Mouse (Mus musculus) forebrain, embryonic 15.5 days (tissue): ENCODE data around the gene Krt23. TPM values are rescaled to one million over a fixed set of nuclear protein-coding genes. Genes with fewer than 3 reads are reported as not detected.

Experiments used
- ATAC-seq: fragments of 200-750 bp; cut with Nextera tagmentation; replicated peaks from 2 replicates; pipeline ENCODE4 v1.8.0; 2017; ENCODE audit warnings: mild to moderate bottlenecking, moderate TSS enrichment, moderate library complexity
- H3K27ac ChIP-seq: fragments of 300-500 bp; sonication (generic); replicated peaks from 2 replicates; pipeline ENCODE4 v1.5.1; 2015; ENCODE audit warnings: mild to moderate bottlenecking, inconsistent platforms
- H3K27me3 ChIP-seq: fragments of 300-500 bp; sonication (generic); 2 replicates; pipeline ENCODE4 v1.6.1; 2015; ENCODE audit warnings: inconsistent platforms
- H3K36me3 ChIP-seq: fragments of 300-500 bp; sonication (generic); 2 replicates; pipeline ENCODE4 v1.6.1; 2015; ENCODE audit warnings: mild to moderate bottlenecking, inconsistent platforms
- H3K4me1 ChIP-seq: fragments of 300-500 bp; sonication (generic); 2 replicates; pipeline ENCODE4 v1.6.1; 2015; ENCODE audit warnings: inconsistent platforms
- H3K4me2 ChIP-seq: fragments of 300-500 bp; sonication (generic); replicated peaks from 2 replicates; pipeline ENCODE4 v1.6.1; 2015; ENCODE audit warnings: mild to moderate bottlenecking, inconsistent platforms
- H3K4me3 ChIP-seq: fragments of 300-500 bp; sonication (generic); 2 replicates; pipeline ENCODE4 v1.5.1; 2015; ENCODE audit warnings: mild to moderate bottlenecking, inconsistent platforms
- H3K9ac ChIP-seq: fragments of 300-500 bp; sonication (generic); replicated peaks from 2 replicates; pipeline ENCODE4 v1.6.1; 2015; ENCODE audit warnings: mild to moderate bottlenecking, inconsistent platforms
- H3K9me3 ChIP-seq: fragments of 300-500 bp; sonication (generic); 2 replicates; pipeline ENCODE4 v1.6.1; 2016; ENCODE audit warnings: inconsistent platforms
- WGBS: fragments of 180-500 bp; shearing (Covaris S2); methylation state at CpG from one replicate; pipeline ENCODE4 v1.1.7; 2015; ENCODE audit warnings: mixed read lengths; 5-methylcytosine and 5-hydroxymethylcytosine counted together
- polyA plus RNA-seq: library from polyadenylated mRNA; unstranded; fragments of >200 nt; fragmentation: Nextera tagmentation; extraction: Ambion mirVana; gene quantifications from 2 replicates; pipeline ENCODE4 v1.2.1, GENCODE M21; 2015

Gene Krt23
- polyA plus RNA-seq, 1 experiment from 2014 or later, result 0.10 TPM

DNA sequence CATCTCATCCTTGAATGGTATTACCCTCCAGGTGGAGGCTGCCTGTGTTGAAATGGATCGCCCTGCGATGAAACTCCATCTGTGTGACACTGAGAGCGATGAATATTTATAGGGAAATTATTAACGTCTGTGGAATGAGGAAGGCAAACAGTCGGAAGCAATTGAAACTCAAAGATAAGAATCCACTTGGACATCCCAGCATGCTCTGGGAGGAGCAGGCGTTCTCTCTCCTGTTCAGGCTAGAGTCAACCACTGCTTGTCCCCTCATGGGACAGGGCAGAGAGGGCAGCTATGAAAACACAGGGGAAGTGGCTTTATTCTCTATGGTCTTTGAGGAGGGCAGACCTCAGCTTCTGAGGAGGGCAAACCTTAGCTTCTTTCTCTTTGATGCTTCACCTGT is 19.5 kb downstream of the Krt23 start:
- no peak for ATAC-seq
- no peaks in the 10 kb centered on the region for H3K27me3 ChIP-seq
- no peak overlapping the region for H3K4me2 ChIP-seq
- no peak overlapping the region for H3K9ac ChIP-seq
- no peaks in the 10 kb centered on the region for H3K9me3 ChIP-seq
- H3K27ac ChIP-seq, result no peak overlapping the region
- 79% methylated on average over 6 of the region's 6 CpGs for WGBS
- no peaks in the 10 kb centered on the region for H3K36me3 ChIP-seq
- no peak overlapping the region for H3K4me3 ChIP-seq
- no peaks in the 10 kb centered on the region for H3K4me1 ChIP-seq

GRCm38 (mm10) chr11:99472405-99472804 is 20.5 kb downstream of the Krt23 start:
- Histone ChIP-seq H3K9me3 (no peaks in the 10 kb centered on the region), H3K27me3 (no peaks in the 10 kb centered on the region), H3K4me1 (no peaks in the 10 kb centered on the region), H3K36me3 (no peaks in the 10 kb centered on the region), H3K27ac (no peak overlapping the region), H3K4me3 (no peak overlapping the region), H3K4me2 (no peak overlapping the region), H3K9ac (no peak overlapping the region)
- no peak for ATAC-seq
- WGBS, result 89% methylated on average over 4 of the region's 4 CpGs

GRCm38 (mm10) chr11:99471946-99472345 is 21.0 kb downstream of the Krt23 start:
- Histone ChIP-seq H3K4me3 (no peak overlapping the region), H3K36me3 (no peaks in the 10 kb centered on the region), H3K4me2 (no peak overlapping the region), H3K9me3 (no peaks in the 10 kb centered on the region), H3K27ac (no peak overlapping the region), H3K4me1 (no peaks in the 10 kb centered on the region), H3K9ac (no peak overlapping the region), H3K27me3 (no peaks in the 10 kb centered on the region)
- no peak for ATAC-seq
- WGBS, result 95% methylated on average over 6 of the region's 6 CpGs

DNA sequence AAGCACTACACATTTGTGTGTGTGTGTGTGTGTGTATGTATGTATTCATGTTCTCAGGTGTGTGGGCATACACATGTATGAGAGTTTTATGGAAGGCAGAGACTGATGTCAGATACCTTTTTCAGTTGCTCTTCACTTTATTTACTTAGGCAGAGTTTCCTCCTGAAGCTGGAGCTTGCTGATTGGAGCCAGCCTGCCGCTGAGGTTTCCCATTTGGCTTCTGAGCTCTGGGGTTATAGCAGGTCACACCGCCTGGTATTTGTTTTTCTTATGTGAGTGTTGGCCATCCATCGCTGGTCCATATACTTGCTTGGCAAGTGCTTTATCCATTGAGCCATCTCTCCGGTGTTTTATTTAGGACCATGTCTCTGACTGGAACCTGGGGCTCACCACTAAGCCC is 23.7 kb downstream of the Krt23 start:
- Histone ChIP-seq H3K27me3 (no peaks in the 10 kb centered on the region), H3K9me3 (no peaks in the 10 kb centered on the region), H3K4me2 (no peak overlapping the region), H3K4me1 (no peaks in the 10 kb centered on the region), H3K4me3 (no peak overlapping the region), H3K27ac (no peak overlapping the region), H3K36me3 (no peaks in the 10 kb centered on the region), H3K9ac (no peak overlapping the region)
- ATAC-seq, result no peak
- WGBS, result 93% methylated on average over 4 of the region's 4 CpGs

DNA sequence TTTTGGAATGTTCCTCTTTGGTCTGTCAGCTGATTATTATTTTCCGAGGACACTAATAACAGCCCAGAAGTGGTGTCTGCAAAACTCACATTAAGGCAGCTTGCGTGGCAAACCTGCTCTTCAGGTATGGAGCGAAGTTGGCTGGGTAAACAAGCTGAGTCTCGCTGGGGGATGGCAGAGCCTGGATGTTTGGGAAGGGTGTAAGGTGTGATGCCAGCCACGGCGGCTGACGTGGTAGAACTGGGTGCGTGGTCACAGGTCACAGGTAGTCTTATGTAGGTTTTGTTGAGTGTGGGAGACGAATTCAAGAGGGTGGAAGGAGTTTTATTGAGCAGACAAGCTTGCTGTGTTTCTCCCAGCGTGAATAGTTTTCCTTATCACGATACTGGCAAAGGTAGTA is 24.4 kb downstream of the Krt23 start:
- H3K4me2 ChIP-seq, result no peak overlapping the region
- no peak overlapping the region for H3K9ac ChIP-seq
- H3K36me3 ChIP-seq, result no peaks in the 10 kb centered on the region
- 0 out of 2 replicates have a peak, but pooled peaks cover 1% of the 10 kb centered on the region for H3K27me3 ChIP-seq
- no peak for ATAC-seq
- H3K4me1 ChIP-seq, result no peaks in the 10 kb centered on the region
- no peaks in the 10 kb centered on the region for H3K9me3 ChIP-seq
- H3K4me3 ChIP-seq, result no peak overlapping the region
- H3K27ac ChIP-seq, result no peak overlapping the region
- WGBS, result 86% methylated on average over 11 of the region's 11 CpGs

- Histone ChIP-seq H3K9ac (no peak overlapping the region), H3K27me3 (0 out of 2 replicates have a peak, but pooled peaks cover 4% of the 10 kb centered on the region), H3K9me3 (no peaks in the 10 kb centered on the region), H3K4me1 (no peaks in the 10 kb centered on the region), H3K4me3 (no peak overlapping the region), H3K27ac (no peak overlapping the region), H3K36me3 (no peaks in the 10 kb centered on the region), H3K4me2 (no peak overlapping the region)
- ATAC-seq, result no peak
- WGBS, result 57% methylated on average over 7 of the region's 7 CpGs
Observed at GRCm38 (mm10) chr11:99466316-99466715, 26.6 kb downstream of the Krt23 start.

DNA sequence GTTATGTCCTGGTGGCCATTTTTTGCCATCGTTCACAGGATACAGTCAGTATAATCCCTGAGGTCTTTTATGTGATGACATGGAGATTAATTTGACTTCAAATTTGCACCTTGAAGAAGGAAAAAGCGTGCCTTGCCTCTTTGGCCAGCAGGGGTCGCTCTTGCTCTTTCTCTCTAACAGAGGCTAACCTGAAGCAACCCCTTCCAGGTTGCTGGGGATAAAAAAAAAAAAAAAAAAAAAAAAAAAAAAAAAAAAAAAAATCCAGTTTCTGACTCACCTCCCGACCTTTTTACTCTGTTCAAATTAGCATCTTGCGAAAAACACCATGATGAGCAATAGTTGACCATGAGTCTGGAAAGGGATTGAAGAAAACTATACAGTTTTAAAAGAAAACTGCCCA is 28.1 kb downstream of the Krt23 start:
- Histone ChIP-seq H3K4me2 (no peak overlapping the region), H3K9me3 (no peaks in the 10 kb centered on the region)

GRCm38 (mm10) chr11:99463155-99463554 is 29.8 kb downstream of the Krt23 start:
- Histone ChIP-seq H3K9ac (no peak overlapping the region), H3K9me3 (no peaks in the 10 kb centered on the region), H3K4me3 (no peak overlapping the region), H3K4me1 (no peaks in the 10 kb centered on the region), H3K27ac (no peak overlapping the region), H3K4me2 (no peak overlapping the region), H3K36me3 (no peaks in the 10 kb centered on the region), H3K27me3 (0 out of 2 replicates have a peak, but pooled peaks cover 4% of the 10 kb centered on the region)
- 9% methylated on average over 8 of the region's 8 CpGs for WGBS
- ATAC-seq, result no peak

More for the DNA sequence above, 28.1 kb downstream of the Krt23 start:
- Histone ChIP-seq H3K4me1 (no peaks in the 10 kb centered on the region), H3K4me3 (no peak overlapping the region), H3K36me3 (no peaks in the 10 kb centered on the region), H3K27ac (no peak overlapping the region), H3K9ac (no peak overlapping the region), H3K27me3 (0 out of 2 replicates have a peak, but pooled peaks cover 4% of the 10 kb centered on the region)
- 4% methylated on average over 5 of the region's 5 CpGs for WGBS
- no peak for ATAC-seq

DNA sequence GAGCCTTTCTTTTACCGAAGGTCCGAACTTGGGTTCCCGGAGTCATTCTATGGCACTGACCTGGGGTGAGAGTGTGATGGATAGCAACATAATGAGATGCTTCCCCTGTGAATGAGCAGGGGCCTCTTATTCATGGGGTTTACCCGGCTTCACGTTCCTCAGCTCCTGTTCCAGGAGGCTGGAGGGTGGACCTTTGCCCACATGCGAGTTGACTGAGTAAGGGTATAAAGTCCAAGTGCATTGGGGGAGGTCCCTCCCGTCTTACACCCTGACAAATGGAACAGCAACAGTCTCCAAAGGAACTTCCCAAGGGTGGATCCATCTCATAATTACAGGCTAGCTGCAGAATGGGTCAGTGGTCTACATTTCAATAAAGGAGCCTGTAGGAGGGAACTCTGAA is 31.2 kb downstream of the Krt23 start:
- H3K4me2 ChIP-seq, result no peak overlapping the region
- no peak for ATAC-seq
- no peaks in the 10 kb centered on the region for H3K36me3 ChIP-seq
- 77% methylated on average over 7 of the region's 7 CpGs for WGBS
- 0 out of 2 replicates have a peak, but pooled peaks cover 4% of the 10 kb centered on the region for H3K27me3 ChIP-seq
- H3K4me3 ChIP-seq, result no peak overlapping the region
- no peak overlapping the region for H3K9ac ChIP-seq
- H3K27ac ChIP-seq, result no peak overlapping the region
- no peaks in the 10 kb centered on the region for H3K4me1 ChIP-seq
- no peaks in the 10 kb centered on the region for H3K9me3 ChIP-seq

- Histone ChIP-seq H3K27me3 (0 out of 2 replicates have a peak, but pooled peaks cover 4% of the 10 kb centered on the region), H3K36me3 (no peaks in the 10 kb centered on the region), H3K4me3 (no peak overlapping the region), H3K27ac (no peak overlapping the region), H3K4me2 (no peak overlapping the region), H3K9ac (no peak overlapping the region), H3K4me1 (no peaks in the 10 kb centered on the region), H3K9me3 (no peaks in the 10 kb centered on the region)
- 72% methylated on average over 7 of the region's 7 CpGs for WGBS
- no peak for ATAC-seq
Observed at GRCm38 (mm10) chr11:99458887-99459286, 34.0 kb downstream of the Krt23 start.

- Histone ChIP-seq H3K27me3 (no peaks in the 10 kb centered on the region), H3K9me3 (no peaks in the 10 kb centered on the region), H3K4me3 (no peak overlapping the region), H3K4me2 (no peak overlapping the region), H3K4me1 (no peaks in the 10 kb centered on the region), H3K36me3 (no peaks in the 10 kb centered on the region), H3K9ac (no peak overlapping the region), H3K27ac (no peak overlapping the region)
- ATAC-seq, result no peak
- WGBS, result 63% methylated on average over 10 of the region's 10 CpGs
Observed at GRCm38 (mm10) chr11:99454759-99455158, 38.2 kb downstream of the Krt23 start.

DNA sequence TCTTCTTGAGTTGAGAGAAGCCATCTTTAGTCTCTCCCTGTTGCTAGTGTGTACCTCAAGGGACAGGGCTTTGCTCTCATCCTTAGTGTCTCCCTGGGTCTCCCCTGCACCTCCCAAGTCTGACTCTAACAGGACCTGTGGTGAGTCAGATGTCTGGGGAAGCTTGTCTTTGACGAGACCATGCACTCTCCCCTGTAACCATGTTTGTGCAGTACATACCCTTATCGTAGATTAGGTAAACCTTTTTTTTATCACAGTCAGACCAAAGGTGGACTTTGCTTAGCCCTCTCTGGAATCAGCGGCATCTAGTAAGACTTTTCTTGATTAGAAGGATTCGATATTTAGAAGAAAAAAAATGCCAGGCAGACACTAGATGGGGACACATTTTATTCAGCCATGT is 38.9 kb downstream of the Krt23 start:
- Histone ChIP-seq H3K4me1 (no peaks in the 10 kb centered on the region), H3K36me3 (no peaks in the 10 kb centered on the region), H3K27me3 (no peaks in the 10 kb centered on the region), H3K9ac (no peak overlapping the region), H3K4me3 (no peak overlapping the region), H3K9me3 (no peaks in the 10 kb centered on the region), H3K27ac (no peak overlapping the region), H3K4me2 (no peak overlapping the region)
- no peak for ATAC-seq
- 91% methylated on average over 4 of the region's 4 CpGs for WGBS

- H3K9ac ChIP-seq, result no peak overlapping the region
- no peaks in the 10 kb centered on the region for H3K27me3 ChIP-seq
- H3K4me2 ChIP-seq, result no peak overlapping the region
- H3K36me3 ChIP-seq, result no peaks in the 10 kb centered on the region
- H3K4me3 ChIP-seq, result no peak overlapping the region
- H3K9me3 ChIP-seq, result no peaks in the 10 kb centered on the region
- WGBS, result 78% methylated on average over 2 of the region's 2 CpGs
- H3K27ac ChIP-seq, result no peak overlapping the region
- no peak for ATAC-seq
- H3K4me1 ChIP-seq, result no peaks in the 10 kb centered on the region
Observed at GRCm38 (mm10) chr11:99448769-99449168, 44.2 kb downstream of the Krt23 start.
